Mouse (Mus musculus) heart, postnatal 0 days (tissue): Measurements from ENCODE around the gene Adra2b.

Source experiments
- CTCF ChIP-seq: IDR thresholded peaks from 2 replicates; pipeline ENCODE4 v1.5.1; 2016; ENCODE audit warnings: antibody characterized with exemption, control low read depth, low read depth
- EP300 ChIP-seq: IDR thresholded peaks from 2 replicates; pipeline ENCODE4 v1.6.1; 2016; ENCODE audit warnings: antibody characterized with exemption, low read depth

- TF ChIP-seq EP300 (no peak), CTCF (no peak)
Observed at GRCm38 (mm10) chr2:127338416-127338815, 24.6 kb upstream of the Adra2b start, which contains the start of gene Astl.
